Mouse (Mus musculus) retina, embryonic 14.5 days (tissue): Measurements from ENCODE around the gene Fam3b.

ENCODE experiments used
- DNase-seq: peaks from one replicate; pipeline ENCODE4 v3.0.0-alpha.2; 2015; ENCODE audit warnings: low spot score

Fam3b gene

GRCm38 (mm10) chr16:97478655-97479054 is 36.0 kb downstream of the Fam3b start:
- no peak for DNase-seq

GRCm38 (mm10) chr16:97476524-97476923 is 38.1 kb downstream of the Fam3b start:
- DNase-seq = no peak

GRCm38 (mm10) chr16:97475581-97475980 is 39.0 kb downstream of the Fam3b start:
- no peak for DNase-seq

GRCm38 (mm10) chr16:97474671-97475070 is 39.9 kb downstream of the Fam3b start:
- no peak for DNase-seq

GRCm38 (mm10) chr16:97467993-97468791 is 46.4 kb downstream of the Fam3b start:
- DNase-seq = no peak

GRCm38 (mm10) chr16:97467472-97467871 is 47.1 kb downstream of the Fam3b start:
- no peak for DNase-seq

- peak; percentile 43 for DNase-seq
These were observed 48.2 kb downstream of the Fam3b start for GRCm38 (mm10) chr16:97466182-97466957.

- no peak for DNase-seq
These were observed 52.0 kb downstream of the Fam3b start, which contains the start of gene Mx1 for GRCm38 (mm10) chr16:97462481-97463181. Gene Mx1, minus strand, starts transcription at chr16:97462907.

- DNase-seq = no peak
These were observed 53.3 kb downstream of the Fam3b start for GRCm38 (mm10) chr16:97461271-97461670.

GRCm38 (mm10) chr16:97459831-97460230 is 54.8 kb downstream of the Fam3b start:
- DNase-seq = no peak

- no peak for DNase-seq
These were observed 67.2 kb downstream of the Fam3b start for GRCm38 (mm10) chr16:97447386-97447785.

GRCm38 (mm10) chr16:97443670-97444263 is 70.8 kb downstream of the Fam3b start:
- DNase-seq = peak; percentile 85

GRCm38 (mm10) chr16:97441967-97442366 is 72.6 kb downstream of the Fam3b start:
- no peak for DNase-seq

- DNase-seq = no peak
These were observed 76.4 kb downstream of the Fam3b start for GRCm38 (mm10) chr16:97438191-97438590.

GRCm38 (mm10) chr16:97437448-97438056 is 77.1 kb downstream of the Fam3b start:
- DNase-seq = no peak

GRCm38 (mm10) chr16:97434206-97434605 is 80.4 kb downstream of the Fam3b start:
- no peak for DNase-seq

- no peak for DNase-seq
These were observed 83.3 kb downstream of the Fam3b start for GRCm38 (mm10) chr16:97431328-97431727.

GRCm38 (mm10) chr16:97430091-97430490 is 84.5 kb downstream of the Fam3b start:
- no peak for DNase-seq

GRCm38 (mm10) chr16:97428026-97428425 is 86.6 kb downstream of the Fam3b start:
- DNase-seq = no peak

- DNase-seq = no peak
These were observed 91.0 kb downstream of the Fam3b start for GRCm38 (mm10) chr16:97423627-97424026.

GRCm38 (mm10) chr16:97421671-97422070 is 92.9 kb downstream of the Fam3b start:
- no peak for DNase-seq
